Mouse (Mus musculus): ENCODE measurements around the gene Fam189a1.

The Fam189a1 gene

GRCm38 (mm10) chr7:64741333-64742307 lies 414.8 kb downstream of the Fam189a1 start:
- DNase-seq (ENCODE audit: low read depth, low spot score): peak; percentile 27

GRCm38 (mm10) chr7:64739131-64739530 lies 417.2 kb downstream of the Fam189a1 start:
- no peak for DNase-seq (ENCODE audit: low read depth, low spot score)

GRCm38 (mm10) chr7:64729785-64730184 lies 426.6 kb downstream of the Fam189a1 start:
- no peak for DNase-seq (ENCODE audit: low read depth, low spot score)

GRCm38 (mm10) chr7:64728816-64729215 lies 427.6 kb downstream of the Fam189a1 start:
- no peak for DNase-seq (ENCODE audit: low read depth, low spot score)

GRCm38 (mm10) chr7:64728181-64728591 lies 428.2 kb downstream of the Fam189a1 start:
- DNase-seq (ENCODE audit: low read depth, low spot score): no peak

- no peak for DNase-seq (ENCODE audit: low read depth, low spot score)
These were observed 430.2 kb downstream of the Fam189a1 start for GRCm38 (mm10) chr7:64725967-64726695.

- no peak for DNase-seq (ENCODE audit: low read depth, low spot score)
These were observed 432.0 kb downstream of the Fam189a1 start for GRCm38 (mm10) chr7:64724409-64724808.

GRCm38 (mm10) chr7:64723313-64723712 lies 433.1 kb downstream of the Fam189a1 start:
- DNase-seq (ENCODE audit: low read depth, low spot score): no peak

GRCm38 (mm10) chr7:64716286-64716685 lies 440.1 kb downstream of the Fam189a1 start:
- DNase-seq (ENCODE audit: low read depth, low spot score): no peak

- no peak for DNase-seq (ENCODE audit: low read depth, low spot score)
These were observed 446.7 kb downstream of the Fam189a1 start for GRCm38 (mm10) chr7:64709520-64710262.

GRCm38 (mm10) chr7:64708176-64708575 lies 448.2 kb downstream of the Fam189a1 start:
- DNase-seq (ENCODE audit: low read depth, low spot score): no peak

All from CD4-positive helper T cell, adult 2 months (primary cell).